Mouse (Mus musculus) ES-Bruce4 (cell line): ENCODE data around the gene Zfp42. TPM values are rescaled to one million over a fixed set of nuclear protein-coding genes. Genes with fewer than 3 reads are reported as not detected.

Experiments
- H3K27ac ChIP-seq: 2 replicates; pipeline ENCODE4 v1.5.1; 2012; ENCODE audit warnings: low read length, inconsistent platforms; ENCODE audit not compliant: insufficient read depth
- H3K27me3 ChIP-seq: 2 replicates; pipeline ENCODE4 v1.6.1; 2012; ENCODE audit warnings: mild to moderate bottlenecking, low read length, inconsistent platforms; ENCODE audit not compliant: control insufficient read depth, poor library complexity, insufficient read depth, severe bottlenecking
- H3K36me3 ChIP-seq: 2 replicates; pipeline ENCODE4 v1.6.1; 2012; ENCODE audit warnings: inconsistent platforms, mild to moderate bottlenecking, low read length, moderate library complexity; ENCODE audit not compliant: control insufficient read depth, poor library complexity, insufficient read depth, severe bottlenecking
- H3K4me1 ChIP-seq: one replicate; pipeline ENCODE4 v1.8.1; 2011; ENCODE audit warnings: low read length; ENCODE audit not compliant: control insufficient read depth, insufficient read depth
- H3K4me3 ChIP-seq: 2 replicates; pipeline ENCODE4 v1.5.1; 2011; ENCODE audit warnings: low read depth, mild to moderate bottlenecking, low read length
- H3K9ac ChIP-seq: 2 replicates; pipeline ENCODE4 v1.6.1; 2012; ENCODE audit warnings: low read depth, mild to moderate bottlenecking, inconsistent platforms; ENCODE audit not compliant: poor library complexity, severe bottlenecking
- H3K9me3 ChIP-seq: replicated peaks from 2 replicates; pipeline ENCODE4 v1.6.1; 2012; ENCODE audit warnings: mild to moderate bottlenecking, low read length, inconsistent platforms; ENCODE audit not compliant: control insufficient read depth, poor library complexity, insufficient read depth, severe bottlenecking
- CTCF ChIP-seq: IDR thresholded peaks from one replicate; pipeline ENCODE4 v1.8.1; 2011; ENCODE audit warnings: low read depth, low read length
- EP300 ChIP-seq: IDR thresholded peaks from 2 replicates; pipeline ENCODE4 v1.6.1; 2011; ENCODE audit warnings: low read depth, low read length; ENCODE audit not compliant: insufficient read depth
- POLR2A ChIP-seq: IDR thresholded peaks from one replicate; pipeline ENCODE4 v1.8.1; 2011; ENCODE audit warnings: low read length; ENCODE audit not compliant: insufficient read depth
- polyA plus RNA-seq: library from polyadenylated mRNA; stranded (reverse); fragments of >200 nt; gene quantifications from 2 replicates; pipeline ENCODE4 v1.2.4, GENCODE M21; 2011; ENCODE audit warnings: low read depth; ENCODE audit not compliant: missing spikeins, insufficient read depth, insufficient read length

Gene Zfp42
- polyA plus RNA-seq, 1 experiment, result 67.5 TPM

GRCm38 (mm10) chr8:43248707-43249106 lies 58.1 kb downstream of the Zfp42 start:
- H3K9me3 ChIP-seq, result no peaks in the 10 kb centered on the region
- TF ChIP-seq POLR2A, result no peak
- no peak for TF ChIP-seq EP300
- TF ChIP-seq CTCF, result no peak
- H3K27me3 ChIP-seq, result no peaks in the 10 kb centered on the region; the same call in 1 of the 2 replicates
- no peak overlapping the region for H3K9ac ChIP-seq
- no peaks in the 10 kb centered on the region for H3K36me3 ChIP-seq
- no peak overlapping the region for H3K27ac ChIP-seq
- no peak overlapping the region for H3K4me3 ChIP-seq
- H3K4me1 ChIP-seq, result no peaks in the 10 kb centered on the region

Other genes starting within 250 kb of the Zfp42 start
- 27.2 and 28.8 TPM in 2 replicates for gene Triml1, start 165.5 kb downstream of the Zfp42 start, polyA plus RNA-seq
- 45.4 and 47.6 TPM in 2 replicates for gene Triml2, start 126.4 kb downstream of the Zfp42 start, polyA plus RNA-seq
- gene Adam26b, start 221.1 kb upstream of the Zfp42 start, polyA plus RNA-seq, result not detected in 2 replicates